Mouse (Mus musculus): ENCODE measurements around the gene Slc4a5.
"Not testable (repeated sequence)": the region's sequence is repeated elsewhere in the genome, so short reads cannot be mapped to it uniquely, and the experiment has no call there.

Gene Slc4a5

DNA sequence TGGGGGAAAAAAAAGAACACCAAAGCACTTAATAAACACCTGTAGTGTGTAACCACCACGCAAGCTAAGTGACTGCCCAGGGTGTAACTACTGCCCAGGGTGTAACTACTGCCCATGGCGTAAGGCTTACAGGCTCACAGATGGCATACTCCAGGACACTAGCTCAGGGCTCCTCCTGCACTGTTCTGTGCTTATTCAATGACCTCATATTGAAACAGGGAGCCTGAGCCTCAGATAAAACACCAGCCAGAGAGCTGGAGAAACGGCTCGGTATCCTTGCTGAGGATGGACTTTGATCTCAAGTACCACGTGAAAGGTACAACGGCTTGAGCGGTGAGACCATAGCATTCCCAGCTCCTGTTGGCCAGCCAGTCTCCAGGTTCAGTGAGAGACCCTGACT is 92.4 kb downstream of the Slc4a5 start:
- DNase-seq = no peak

DNA sequence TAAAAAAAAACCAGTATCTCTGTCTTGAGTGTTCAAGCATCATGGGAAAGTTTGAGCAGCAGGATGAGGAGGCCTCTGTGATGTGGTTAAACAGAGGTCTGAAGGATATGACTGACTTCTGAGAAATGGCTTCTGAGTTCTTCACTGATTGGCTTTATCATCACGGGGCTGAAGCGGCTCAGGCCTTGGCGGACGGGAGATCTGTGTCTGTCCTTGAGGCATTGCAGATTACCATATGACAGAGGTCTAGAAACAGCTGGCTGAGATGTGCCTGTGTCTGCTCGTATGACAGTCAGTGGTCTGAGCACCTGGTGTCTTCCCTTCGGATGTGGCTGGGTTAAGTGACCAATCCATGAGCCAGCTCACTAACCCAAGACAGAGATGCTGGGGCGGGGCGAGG is 92.9 kb downstream of the Slc4a5 start:
- DNase-seq = no peak

DNA sequence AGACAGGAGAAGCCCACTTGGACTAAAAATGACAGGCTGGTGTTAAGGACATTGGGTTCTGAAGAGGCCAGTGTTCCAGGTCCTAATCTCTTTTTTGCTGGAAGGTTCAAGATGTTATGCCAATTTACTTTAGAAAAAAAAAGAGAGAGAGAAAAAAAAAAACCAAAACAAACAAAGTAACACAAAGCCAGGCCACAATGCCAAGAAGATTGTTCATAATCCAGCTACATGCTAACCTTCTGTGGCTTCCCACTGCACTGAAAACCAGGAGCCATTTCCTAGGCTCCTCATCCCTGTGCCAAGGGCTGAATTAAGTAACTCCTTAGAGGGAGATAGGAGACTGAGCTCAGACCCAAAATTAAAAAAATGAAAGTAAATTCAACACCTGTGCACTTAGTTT is 95.7 kb downstream of the Slc4a5 start:
- no peak for DNase-seq

DNA sequence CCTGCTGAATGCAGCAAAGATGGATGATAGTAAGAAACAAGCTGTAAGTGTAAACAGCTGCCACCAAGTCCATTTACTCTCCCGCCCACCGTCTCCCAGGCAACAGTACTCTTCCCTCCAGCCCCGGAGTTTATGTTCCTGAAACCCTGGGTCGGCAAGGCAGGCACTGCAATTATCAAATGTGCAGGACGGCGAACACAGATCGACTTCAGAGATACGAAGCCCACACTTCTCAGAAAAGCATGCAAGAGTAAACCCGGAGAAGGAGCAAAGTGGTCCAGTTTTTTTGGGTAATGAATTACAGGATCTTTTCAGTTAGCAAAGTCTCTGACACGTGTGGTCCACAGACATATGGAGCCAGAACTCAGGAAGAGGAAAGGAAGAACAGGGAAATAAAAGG is 96.4 kb downstream of the Slc4a5 start:
- DNase-seq = no peak

DNA sequence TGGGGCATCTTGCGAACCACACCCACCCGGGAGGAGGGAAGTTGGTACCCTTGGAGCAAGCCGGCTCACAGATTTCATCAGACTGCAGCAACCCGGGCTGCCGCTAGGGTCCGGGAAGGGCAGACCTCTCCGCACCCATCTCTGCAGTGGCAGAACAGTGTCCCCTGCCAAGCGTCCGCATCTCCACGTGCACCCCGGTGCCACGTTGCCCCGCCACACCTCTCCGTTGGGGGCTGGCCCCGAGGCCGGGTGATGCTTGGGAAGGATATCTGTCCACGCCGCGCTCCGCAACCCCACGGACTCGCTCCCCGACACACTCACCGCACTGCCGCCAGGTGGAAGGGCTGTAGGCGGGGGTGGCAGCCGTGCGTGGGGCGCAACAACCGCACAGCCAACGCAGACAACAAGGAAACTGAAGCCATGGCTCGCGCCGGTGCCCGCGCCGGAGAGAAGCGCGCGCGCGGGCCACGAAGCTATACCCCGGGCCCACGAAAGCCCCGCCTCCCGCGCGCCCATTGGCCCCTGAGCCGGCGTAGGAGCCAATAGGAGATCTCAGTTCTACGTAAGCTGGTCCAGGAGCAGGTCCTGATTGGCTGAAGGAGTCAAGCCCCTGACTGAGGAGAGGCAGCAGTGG is 97.6 kb downstream of the Slc4a5 start:
- DNase-seq = peak; percentile 93

DNA sequence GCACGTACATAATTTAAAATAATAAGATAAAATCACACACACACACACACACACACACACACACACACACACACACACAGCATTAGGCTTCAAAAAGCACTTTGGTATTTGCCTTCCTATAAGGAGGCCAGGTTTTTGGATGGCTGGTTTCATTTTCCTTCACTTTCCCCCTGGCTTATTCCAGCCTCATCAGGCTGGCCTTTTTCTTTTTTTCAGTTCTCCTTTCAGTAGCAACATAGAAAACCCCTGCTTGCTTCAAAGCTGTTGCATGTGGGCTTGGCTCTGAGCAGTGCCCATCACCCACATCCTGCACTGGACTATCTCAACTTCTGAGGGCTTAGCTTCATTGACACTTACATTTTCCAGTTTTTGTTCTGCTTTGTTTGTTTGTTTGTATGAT is 102.3 kb downstream of the Slc4a5 start:
- no peak for DNase-seq

DNA sequence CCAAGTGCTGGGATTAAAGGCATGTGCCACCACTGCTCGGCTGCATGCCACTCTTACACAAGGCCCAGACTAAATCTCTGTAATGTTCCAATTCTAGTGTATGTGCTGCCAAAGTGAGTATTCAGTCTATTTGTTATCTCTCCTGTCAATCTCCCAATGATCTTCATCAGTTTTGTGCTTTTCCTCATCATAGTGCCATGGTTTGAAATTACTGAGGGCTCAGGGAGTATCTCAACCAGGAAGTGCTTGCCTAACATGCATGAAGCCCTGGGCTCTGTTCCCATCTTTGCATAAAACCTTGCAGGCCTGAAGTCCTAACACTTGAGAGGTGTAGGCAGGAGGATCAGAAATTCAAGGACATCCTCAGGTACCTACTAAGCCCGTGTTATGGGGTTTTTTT is 103.2 kb downstream of the Slc4a5 start:
- DNase-seq = no peak

DNA sequence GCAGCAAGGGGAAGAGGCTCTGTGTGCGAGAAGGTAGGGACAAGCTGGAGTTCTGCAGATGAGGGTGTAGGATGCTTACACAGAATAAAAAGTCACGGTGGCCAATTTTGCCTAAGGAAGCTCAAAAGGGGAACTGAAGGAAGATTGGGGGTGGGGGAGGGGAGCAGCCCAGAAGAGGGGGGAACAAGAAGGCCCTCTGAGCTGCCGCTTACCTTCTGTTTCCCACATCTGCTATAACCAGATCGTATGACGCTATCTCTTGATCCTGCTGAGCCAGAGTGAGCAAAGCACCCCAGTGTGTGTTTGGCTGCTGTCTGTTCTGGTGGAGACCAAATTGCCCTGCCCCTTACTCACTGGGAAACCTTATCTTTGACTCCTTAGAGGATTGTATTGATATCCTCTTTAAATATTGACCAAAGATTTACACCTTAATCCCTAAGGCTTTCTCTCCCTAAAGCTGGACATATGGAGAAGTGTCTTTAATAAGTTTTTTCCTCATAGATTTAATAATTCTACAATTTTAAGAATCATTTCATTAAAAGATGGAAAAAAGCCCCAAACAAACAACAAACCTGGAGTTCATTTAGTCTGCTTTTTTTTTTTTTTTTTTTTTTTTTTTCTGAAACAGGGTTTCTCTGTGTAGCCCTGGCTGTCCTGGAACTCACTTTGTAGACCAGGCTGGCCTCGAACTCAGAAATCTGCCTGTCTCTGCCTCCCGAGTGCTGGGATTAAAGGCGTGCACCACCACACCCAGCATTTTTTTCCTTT is 104.2 kb downstream of the Slc4a5 start:
- no peak for DNase-seq

DNA sequence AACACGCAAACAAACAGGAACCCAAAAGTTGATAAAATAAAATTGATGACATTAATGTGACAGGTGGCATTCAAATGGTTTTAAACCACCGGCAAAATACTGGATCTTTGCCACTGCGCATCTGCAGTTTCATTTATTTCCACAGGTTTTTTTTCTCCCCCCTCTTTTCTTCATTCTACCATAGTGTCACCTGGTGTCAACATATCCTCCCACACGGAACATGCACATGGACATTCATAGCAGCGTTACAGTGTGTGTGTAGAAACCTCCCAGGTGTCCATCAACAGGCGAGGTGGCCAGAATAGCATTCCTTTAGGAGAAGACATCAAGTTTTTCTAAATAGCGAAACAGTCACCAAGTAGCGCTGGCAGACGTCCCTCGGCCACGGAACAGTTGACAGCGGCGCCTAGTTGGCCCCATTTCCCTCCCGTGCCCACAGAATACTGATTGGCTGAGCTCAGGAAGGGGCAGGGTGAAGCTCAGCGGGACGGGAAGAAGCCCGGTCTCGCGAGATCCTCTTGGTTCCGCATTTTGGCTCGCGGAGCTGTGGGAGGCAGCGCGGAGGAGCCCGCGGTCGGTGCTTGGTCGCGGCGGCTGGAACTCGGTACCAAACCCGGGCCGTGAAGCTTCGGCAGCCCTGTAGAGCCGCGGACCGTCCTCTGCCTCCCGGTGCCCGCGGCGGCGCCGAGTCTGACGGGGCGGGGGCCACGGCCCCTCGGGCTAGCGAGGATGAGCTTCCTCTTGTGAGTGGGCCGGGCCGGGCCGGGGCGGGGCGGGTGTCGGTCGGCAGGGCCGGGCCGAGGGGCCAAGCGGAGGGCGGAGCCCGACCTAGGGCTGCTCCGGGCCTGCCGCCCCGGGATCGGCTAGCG is 106.1 kb downstream of the Slc4a5 start, which contains the start of the genes Mthfd2 and Mob1a:
Mthfd2 (minus strand) TSS at position 384 of the 869 bp plus-strand sequence.
Mob1a (plus strand) TSS at position 492 of the 869 bp plus-strand sequence.
- peak; percentile 95 for DNase-seq

DNA sequence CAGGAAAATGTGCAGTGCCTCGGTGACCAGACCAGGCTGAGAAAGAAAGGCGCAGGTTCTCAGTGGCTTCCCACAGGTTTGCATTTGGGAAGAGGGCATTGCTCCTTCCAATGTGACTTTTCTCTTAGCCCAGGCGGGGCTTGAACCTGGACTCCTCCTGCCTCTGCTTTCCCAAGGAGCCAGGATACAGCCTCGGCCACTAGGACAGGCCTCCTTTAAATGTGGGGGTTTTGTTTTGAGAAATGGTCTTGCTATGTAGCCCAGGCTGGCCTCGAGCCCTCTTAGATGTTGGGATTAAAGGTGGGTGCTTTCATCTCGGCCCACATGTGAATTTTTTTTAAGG is 106.7 kb downstream of the Slc4a5 start:
- DNase-seq = no peak

DNA sequence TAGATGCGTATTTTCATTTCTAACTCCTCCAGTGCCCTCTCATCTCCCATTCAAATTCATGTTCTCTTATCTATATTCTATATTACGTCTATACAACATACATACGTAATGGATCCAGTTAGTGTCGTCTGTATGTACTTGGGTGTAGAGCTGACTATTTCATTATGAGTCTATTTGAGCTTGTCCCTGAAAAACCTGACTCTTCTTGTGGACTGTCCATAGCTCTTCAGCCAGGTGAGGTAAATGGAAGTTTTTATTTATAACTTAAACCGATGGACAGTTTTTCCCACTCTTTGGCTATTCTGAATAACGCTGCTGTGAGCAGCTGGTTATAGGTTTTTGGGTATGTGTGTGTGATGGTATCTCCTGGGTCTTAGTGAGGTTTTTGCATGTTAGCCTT is 107.1 kb downstream of the Slc4a5 start:
- DNase-seq = no peak

DNA sequence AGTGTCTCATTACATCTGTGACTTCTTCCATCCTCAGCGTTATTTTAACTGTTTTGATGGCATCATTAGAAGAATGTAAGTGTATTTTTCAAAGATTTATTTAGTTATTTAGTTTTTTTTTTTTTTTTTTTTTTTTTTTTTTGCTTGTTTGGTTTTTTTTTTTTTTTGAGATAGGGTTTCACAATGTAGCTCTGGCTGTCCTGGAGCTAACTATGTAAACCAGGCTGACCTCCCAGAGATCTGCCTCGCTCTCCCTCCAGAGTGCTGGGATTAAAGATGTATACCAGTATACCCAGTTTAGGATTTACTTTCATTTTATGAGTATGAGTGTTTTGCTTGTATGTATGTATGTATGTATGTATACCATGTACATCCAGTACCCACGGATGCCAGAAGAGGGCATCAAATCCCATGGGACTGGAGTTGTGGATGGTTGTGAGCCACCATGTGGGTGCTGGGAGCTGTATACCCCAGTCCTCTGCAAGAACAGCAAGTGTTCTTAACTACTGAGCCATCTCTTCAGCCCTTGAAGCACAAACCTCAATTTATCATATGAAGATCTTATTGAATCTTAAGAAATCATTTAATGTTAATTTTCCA is 108.1 kb downstream of the Slc4a5 start:
- no peak for DNase-seq

DNA sequence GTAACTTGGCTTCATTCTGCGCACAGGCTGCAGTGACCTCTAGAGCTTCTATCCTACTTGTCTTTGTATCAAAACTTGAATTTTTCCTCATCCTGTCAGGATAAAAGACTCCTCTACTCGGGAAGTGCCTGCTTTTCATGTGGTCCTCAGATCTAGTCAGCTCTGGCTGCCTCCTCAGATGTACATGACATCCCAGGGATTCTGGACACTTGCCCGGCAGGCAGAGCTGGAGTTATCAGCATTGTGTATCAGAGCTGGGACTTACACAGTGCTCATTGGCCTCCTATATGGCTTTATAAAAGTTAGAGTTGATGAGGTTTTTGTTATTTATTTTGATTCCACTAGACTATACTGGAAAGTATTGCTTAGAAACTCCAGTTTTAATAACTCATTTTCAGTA is 121.8 kb downstream of the Slc4a5 start:
- DNase-seq = no peak

DNA sequence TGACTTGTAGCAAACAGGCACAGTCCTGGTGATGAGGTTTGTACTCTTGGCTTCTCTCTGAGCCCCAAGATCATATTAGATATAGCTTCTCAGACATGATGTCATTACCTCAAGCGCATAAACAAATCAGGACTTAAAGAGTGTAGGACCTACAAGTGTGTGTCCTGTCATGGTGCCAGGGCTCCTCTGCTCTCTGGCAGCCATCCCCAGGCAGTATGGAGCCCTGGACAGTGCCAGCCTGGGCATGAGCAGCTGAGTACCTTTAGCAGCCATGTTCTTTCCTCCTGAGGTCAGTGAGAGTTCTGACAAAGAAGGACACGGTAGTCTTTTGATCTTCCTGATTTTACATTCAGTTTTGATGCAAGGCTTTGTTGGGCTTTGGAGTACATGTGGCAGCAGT is 123.3 kb downstream of the Slc4a5 start:
- no peak for DNase-seq

DNA sequence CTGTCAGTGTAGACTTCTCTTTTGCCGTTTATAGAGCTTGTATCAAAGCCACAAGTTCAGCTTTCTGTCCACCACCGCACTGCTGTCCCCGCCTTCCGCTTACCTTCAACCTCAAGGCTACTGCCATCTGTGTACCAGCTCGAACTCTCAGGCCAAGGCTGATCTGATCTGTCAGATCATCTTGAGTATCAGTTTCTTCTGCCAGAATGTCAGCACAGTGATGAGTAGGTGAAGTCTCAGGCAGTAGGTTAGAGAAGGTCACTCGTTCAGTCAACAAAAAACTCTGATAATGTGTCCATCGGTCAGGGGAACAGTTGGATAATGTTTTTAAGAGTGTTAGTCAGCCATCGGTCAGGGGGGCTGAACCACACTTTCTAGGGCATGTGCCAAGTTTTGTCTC is 125.7 kb downstream of the Slc4a5 start:
- not testable (repeated sequence) for DNase-seq

DNA sequence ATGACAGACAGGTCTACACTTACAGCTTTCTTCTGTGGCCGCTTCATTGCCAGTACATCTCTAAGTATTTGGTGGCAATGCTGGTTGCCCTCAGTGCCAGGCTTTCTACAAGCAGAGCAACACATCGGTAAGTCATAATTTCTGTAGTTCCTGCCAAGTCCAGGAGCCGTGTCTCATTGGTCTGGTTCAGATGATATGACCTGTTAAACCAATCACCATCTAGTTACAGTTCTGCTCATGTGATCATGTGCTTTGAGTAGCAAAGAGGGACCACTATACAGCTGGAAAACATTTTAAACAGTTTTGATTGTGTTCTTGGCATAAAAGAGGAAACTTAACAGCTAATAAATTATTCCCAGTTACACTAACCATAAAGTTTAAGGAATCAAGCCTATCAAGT is 128.3 kb downstream of the Slc4a5 start:
- peak; percentile 18 for DNase-seq

DNA sequence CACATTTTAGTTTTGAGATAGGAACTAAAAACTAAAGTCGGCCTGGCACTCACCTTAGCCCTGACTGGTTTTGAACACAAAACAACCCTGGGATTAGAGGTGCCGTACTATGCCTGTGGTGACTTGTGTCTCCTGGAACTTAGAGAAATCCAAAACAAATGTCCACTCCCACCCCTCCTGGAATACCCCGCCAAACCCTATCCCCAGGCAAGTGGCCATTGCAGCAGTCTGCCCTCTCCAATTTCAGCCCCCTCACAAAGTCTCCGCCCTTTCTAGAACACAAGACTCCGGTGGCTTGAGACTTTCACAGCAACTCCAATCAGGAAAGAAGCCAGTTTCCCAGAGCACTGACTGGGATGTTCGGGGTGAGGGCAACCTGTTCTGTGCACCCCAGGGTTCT is 129.2 kb downstream of the Slc4a5 start, which contains the start of gene Bola3:
Bola3 (plus strand) TSS at position 275 of the 400 bp plus-strand sequence.
- no peak for DNase-seq

DNA sequence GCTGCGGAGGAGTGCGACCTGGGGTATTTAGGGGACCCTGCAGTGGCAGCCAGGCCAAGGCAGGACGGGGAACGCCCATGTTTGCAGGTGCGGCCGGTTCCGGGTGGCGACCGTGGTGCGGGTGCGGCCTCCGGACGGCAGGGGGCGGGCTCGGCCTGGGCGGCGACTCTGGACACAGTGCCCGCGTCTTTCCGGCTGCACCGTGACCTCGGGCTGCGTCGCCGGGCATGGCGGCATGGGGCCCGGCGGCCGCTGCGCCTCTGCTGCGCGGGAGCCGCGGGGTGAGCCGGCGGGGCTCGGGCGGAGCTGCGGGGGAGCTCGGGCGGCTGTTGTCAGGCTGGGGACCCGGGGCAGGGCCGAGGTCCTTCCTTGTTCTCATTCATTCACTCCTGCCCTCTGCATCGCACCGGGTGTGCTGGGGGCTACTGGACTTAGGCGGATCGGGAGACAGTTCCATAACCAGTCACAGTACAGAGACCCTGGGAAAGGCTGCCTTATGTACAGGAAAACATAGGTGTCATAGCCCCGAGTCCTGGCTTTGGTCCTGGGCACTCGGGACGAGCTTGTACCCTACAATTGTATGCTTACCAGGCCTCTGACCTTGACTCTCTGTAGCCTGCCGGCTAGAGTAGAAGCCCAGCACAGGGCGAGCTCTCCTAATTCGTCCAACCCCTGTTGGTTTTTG is 129.8 kb downstream of the Slc4a5 start:
- peak; percentile 91 for DNase-seq

DNA sequence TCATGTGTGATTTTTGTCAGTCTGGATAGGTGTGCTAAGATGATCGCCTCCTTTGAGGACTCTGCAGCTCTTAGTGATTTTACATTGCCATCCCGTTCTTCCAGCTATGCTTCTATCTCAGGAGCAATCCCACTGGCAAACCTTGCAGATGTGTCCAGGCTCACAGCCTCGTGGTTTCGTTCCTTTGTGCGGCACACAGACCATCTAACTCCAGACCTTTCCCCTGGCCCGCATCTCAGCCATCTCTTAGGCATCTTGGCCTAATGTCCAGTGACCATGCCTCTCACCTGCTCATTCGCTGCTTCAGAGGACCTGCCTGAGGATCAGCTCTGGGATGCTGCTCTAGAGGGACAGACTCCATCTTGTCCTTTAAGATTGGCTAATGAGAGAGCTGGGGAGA is 130.5 kb downstream of the Slc4a5 start:
- peak; percentile 29 for DNase-seq

DNA sequence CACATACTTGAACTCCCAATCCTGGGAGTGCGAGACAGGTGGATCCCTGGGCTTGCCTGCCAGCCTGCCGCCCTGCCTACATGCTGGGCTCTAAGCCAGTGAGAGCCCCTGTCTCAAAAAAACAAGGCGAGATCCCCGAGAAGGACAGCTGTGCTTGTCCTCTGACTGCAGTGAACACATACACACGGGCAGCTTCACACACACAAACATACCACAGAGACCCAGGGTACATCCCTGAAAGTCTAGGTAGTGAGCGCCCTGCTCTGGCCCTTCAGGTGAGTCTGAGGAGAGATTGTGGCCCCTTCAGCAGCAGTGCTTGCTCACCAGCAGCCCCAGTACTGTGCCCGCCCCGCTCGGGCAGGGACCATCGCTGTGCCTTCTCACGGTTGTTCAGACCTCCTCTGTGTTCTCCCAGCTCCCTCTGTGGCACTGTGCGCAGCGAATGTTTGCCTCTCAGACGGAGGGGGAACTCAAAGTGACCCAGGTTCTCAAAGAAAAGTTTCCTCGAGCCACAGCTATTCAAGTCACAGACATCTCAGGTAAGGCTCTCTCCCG is 131.3 kb downstream of the Slc4a5 start:
- DNase-seq = peak; percentile 53

DNA sequence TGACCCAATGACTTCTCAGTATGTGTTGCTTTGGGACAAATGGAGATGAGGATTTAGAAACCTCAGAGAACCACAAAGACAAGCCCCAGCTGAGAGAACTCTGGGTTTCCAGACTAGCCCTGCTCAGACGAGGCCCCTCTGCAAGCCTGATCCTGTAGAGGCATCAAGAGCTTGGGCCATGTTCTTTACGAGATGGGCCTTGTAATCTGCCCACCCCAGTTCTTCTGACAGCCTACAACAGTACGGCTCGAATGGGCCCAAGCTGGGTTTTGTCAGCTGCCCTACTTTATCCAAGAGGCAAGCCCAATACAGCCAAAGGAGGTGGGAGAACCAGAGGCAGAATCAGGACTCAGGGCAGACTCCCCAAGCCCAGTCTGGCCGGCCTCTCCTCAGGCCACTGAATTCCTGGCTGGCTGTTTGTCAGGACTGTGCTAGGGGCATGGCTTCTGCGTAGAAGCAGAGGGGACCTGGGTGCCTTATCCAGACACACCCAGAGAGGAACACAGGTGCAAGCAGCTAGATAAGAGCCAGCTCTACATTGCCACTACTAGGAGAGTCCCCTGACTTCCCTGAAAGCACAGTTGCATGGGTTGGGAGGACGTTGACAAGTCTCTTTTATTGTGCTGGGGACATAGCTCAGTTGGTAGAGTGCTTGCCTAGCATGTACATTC is 132.0 kb downstream of the Slc4a5 start:
- DNase-seq = peak; percentile 44

Data from cerebellum, adult 9-11 months (tissue).